Mouse (Mus musculus) testis, adult 2 months (tissue): ENCODE results near the gene Parp16. TPM values are rescaled to one million over a fixed set of nuclear protein-coding genes. Genes with fewer than 3 reads are reported as not detected.

Source experiments
- H3K27ac ChIP-seq: fragments of 200-500 bp; 2 replicates; pipeline ENCODE4 v1.5.1; 2012; ENCODE audit warnings: low read depth, low read length; ENCODE audit not compliant: control insufficient read depth, insufficient read depth
- H3K27me3 ChIP-seq: fragments of 200-500 bp; 2 replicates; pipeline ENCODE4 v1.6.1; 2012; ENCODE audit warnings: mild to moderate bottlenecking, low read length, moderate library complexity; ENCODE audit not compliant: control insufficient read depth, insufficient read depth
- H3K36me3 ChIP-seq: fragments of 200-500 bp; 2 replicates; pipeline ENCODE4 v1.6.1; 2012; ENCODE audit warnings: mild to moderate bottlenecking, low read length; ENCODE audit not compliant: control insufficient read depth, insufficient read depth
- H3K4me1 ChIP-seq: fragments of 200-500 bp; 2 replicates; pipeline ENCODE4 v1.6.1; 2012; ENCODE audit warnings: low read length; ENCODE audit not compliant: control insufficient read depth, insufficient read depth
- H3K4me3 ChIP-seq: fragments of 200-500 bp; 2 replicates; pipeline ENCODE4 v1.5.1; 2012; ENCODE audit warnings: low read depth, mild to moderate bottlenecking, low read length, moderate library complexity, mixed read lengths; ENCODE audit not compliant: control insufficient read depth
- CTCF ChIP-seq: fragments of 200-500 bp; IDR thresholded peaks from 2 replicates; pipeline ENCODE4 v1.5.1; 2012; ENCODE audit warnings: low read depth, mild to moderate bottlenecking, inconsistent platforms, low read length, moderate library complexity; ENCODE audit not compliant: control insufficient read depth, insufficient read depth, insufficient replicate concordance
- POLR2A ChIP-seq: fragments of 200-500 bp; IDR thresholded peaks from 2 replicates; pipeline ENCODE4 v1.6.1; 2012; ENCODE audit warnings: low read depth, mild to moderate bottlenecking, inconsistent platforms, low read length, moderate library complexity; ENCODE audit not compliant: control insufficient read depth
- polyA plus RNA-seq: library from polyadenylated mRNA; depleted of rRNA; stranded (reverse); fragments of >200 nt; gene quantifications from 2 replicates; pipeline ENCODE4 v1.2.3, GENCODE M21; 2012; rRNA removed

The Parp16 gene
- 2.2 and 2.3 TPM in 2 replicates for polyA plus RNA-seq

- H3K27ac ChIP-seq: peak within 1 kb of the TSS; percentile 77
- H3K36me3 ChIP-seq: no peaks in the 10 kb centered on the region
- no peaks in the 10 kb centered on the region for H3K27me3 ChIP-seq
- no peak within 1 kb of the TSS for H3K4me3 ChIP-seq
- TF ChIP-seq POLR2A: no peak
- no peak for TF ChIP-seq CTCF
- H3K4me1 ChIP-seq: peaks cover 32% of the 10 kb centered on the region
Measured at GRCm38 (mm10) chr9:65195053-65195452, at the start of gene Parp16. Gene Parp16, plus strand, starts transcription at chr9:65195353.

GRCm38 (mm10) chr9:65146001-65146400 lies 49.2 kb upstream of the Parp16 start:
- H3K27ac ChIP-seq: no peak overlapping the region
- peaks cover 12% of the 10 kb centered on the region for H3K4me1 ChIP-seq
- H3K4me3 ChIP-seq: no peak overlapping the region
- TF ChIP-seq POLR2A: no peak
- no peak for TF ChIP-seq CTCF
- peaks cover 2% of the 10 kb centered on the region; the same call in 1 of the 2 replicates for H3K27me3 ChIP-seq
- H3K36me3 ChIP-seq: no peaks in the 10 kb centered on the region

- no peaks in the 10 kb centered on the region for H3K36me3 ChIP-seq
- H3K4me3 ChIP-seq: no peak overlapping the region
- H3K27ac ChIP-seq: no peak overlapping the region
- H3K27me3 ChIP-seq: no peaks in the 10 kb centered on the region
- peaks cover 4% of the 10 kb centered on the region for H3K4me1 ChIP-seq
- TF ChIP-seq CTCF: no peak
- no peak for TF ChIP-seq POLR2A
Measured at GRCm38 (mm10) chr9:65148507-65148906, 46.6 kb upstream of the Parp16 start.

GRCm38 (mm10) chr9:65152711-65153330 lies 42.3 kb upstream of the Parp16 start:
- no peak overlapping the region for H3K27ac ChIP-seq
- H3K4me1 ChIP-seq: peaks cover 2% of the 10 kb centered on the region
- TF ChIP-seq CTCF (no peak), POLR2A (no peak)
- H3K27me3 ChIP-seq: no peaks in the 10 kb centered on the region
- no peak overlapping the region for H3K4me3 ChIP-seq
- H3K36me3 ChIP-seq: no peaks in the 10 kb centered on the region

DNA sequence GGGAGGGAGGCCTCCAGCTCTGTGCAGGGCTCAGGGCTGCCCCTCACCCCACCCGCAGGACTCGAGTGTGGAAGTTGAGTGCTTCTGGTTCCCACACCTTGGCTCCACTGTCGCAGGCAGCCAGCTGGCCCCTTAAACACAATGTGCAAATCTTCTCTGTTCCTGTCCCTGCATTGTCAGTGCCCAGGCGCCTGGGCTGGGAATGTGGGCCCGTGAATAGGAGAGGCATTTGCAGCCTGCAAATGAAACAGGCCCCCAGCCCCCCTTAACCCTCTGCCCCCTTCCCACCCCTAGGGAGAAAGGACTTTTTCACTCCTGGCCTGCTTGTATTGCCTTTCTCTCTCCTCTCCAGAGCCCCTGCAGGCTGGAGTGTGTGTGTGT lies 41.8 kb upstream of the Parp16 start:
- no peaks in the 10 kb centered on the region for H3K27me3 ChIP-seq
- H3K4me1 ChIP-seq: peaks cover 2% of the 10 kb centered on the region
- H3K27ac ChIP-seq: no peak overlapping the region
- H3K4me3 ChIP-seq: no peak overlapping the region
- no peaks in the 10 kb centered on the region for H3K36me3 ChIP-seq
- TF ChIP-seq CTCF (no peak), POLR2A (no peak)

GRCm38 (mm10) chr9:65154692-65155455 lies 40.3 kb upstream of the Parp16 start:
- Histone ChIP-seq H3K4me1 (peaks cover 2% of the 10 kb centered on the region), H3K27me3 (no peaks in the 10 kb centered on the region), H3K4me3 (no peak overlapping the region), H3K27ac (no peak overlapping the region), H3K36me3 (no peaks in the 10 kb centered on the region)
- TF ChIP-seq POLR2A: no peak
- TF ChIP-seq CTCF: no peak

- Histone ChIP-seq H3K27ac (no peak overlapping the region), H3K4me1 (peaks cover 2% of the 10 kb centered on the region), H3K27me3 (no peaks in the 10 kb centered on the region), H3K4me3 (no peak overlapping the region), H3K36me3 (no peaks in the 10 kb centered on the region)
- TF ChIP-seq POLR2A (no peak), CTCF (no peak)
Measured at GRCm38 (mm10) chr9:65156604-65157003, 38.5 kb upstream of the Parp16 start.
